Mouse (Mus musculus): Measurements from ENCODE around the gene Gm4131.

Gm4131 gene

DNA sequence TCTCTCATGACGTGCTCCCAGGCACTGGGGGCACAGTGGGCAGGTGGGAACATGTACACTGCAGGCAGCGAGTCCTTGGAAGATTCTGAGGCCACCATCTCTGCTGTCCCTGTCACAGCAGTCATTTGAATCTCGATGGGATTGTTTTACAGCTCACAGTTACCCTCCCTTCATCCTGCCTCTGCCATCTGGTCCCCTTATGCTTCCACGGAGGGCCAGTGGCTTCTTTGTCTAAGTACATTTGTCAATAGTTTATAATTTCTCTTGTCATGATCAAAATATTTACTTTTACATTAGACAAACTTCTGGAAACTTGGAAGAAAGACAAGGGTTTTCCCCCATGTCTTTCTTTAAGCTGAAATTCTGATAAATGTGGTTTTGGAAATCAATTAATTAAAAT, 20.0 kb downstream of the Gm4131 start:
- DNase-seq (ENCODE audit: low spot score) = no peak

DNA sequence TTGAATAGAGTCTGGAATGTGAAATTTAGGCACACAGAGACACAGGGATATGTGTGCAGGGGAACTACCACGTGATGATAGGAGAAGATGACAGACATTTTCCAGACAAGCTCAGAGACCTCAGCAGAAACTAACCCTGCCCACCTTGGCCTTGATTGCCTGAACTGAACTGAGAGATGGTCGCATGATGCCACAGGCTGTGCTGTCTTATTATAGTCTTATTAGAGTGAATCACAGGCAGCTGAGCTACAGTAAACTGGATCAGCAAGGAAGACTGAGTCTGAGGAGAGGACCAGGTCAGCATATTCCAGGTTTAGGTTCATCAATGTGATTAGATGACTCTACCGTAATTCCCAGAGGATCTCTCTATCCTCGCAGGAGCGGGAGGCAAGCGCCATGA, 20.4 kb downstream of the Gm4131 start:
- no peak for DNase-seq (ENCODE audit: low spot score)

DNA sequence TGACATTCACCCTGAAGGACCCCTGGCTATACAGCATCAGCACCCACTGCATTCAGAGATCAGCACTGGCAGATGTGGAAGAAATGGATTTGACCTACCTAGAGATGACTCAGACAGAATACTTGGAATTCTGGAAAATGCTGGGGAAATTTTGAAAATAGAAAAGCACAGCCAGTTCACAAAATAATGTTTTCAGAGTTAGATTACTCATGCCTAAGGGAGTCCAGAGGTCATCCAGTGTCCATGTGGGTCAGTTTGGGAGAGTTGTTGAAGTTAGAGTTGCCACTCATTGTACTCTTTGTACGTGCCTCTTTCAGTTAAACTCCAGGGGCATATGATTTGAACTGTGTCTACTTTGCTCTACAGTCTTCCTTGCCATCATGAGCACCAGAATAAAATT, 25.0 kb downstream of the Gm4131 start:
- DNase-seq (ENCODE audit: low spot score) = no peak

DNA sequence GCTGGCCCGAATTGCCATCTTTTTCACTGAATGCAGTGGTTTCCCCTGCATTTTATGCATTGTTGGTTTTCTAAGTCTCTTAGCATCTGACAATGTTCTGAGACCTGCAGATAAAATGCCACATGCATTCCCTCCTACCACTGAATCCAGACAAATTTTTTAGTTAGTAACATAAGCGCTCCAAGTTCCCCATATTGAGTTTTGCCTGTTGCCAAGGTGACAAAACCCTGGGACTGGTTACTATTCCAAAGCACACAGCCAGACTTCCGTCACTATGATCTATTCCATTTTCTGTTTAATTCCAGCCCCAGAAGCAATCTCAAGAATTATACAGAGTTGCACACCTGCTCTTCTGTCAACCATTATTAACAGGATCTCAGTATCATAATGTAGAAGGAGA, 26.9 kb downstream of the Gm4131 start:
- no peak for DNase-seq (ENCODE audit: low spot score)

- DNase-seq (ENCODE audit: low spot score) = no peak
Measured at GRCm38 (mm10) chr14:62536988-62537387, 29.7 kb downstream of the Gm4131 start.

GRCm38 (mm10) chr14:62536127-62536526, 30.6 kb downstream of the Gm4131 start:
- no peak for DNase-seq (ENCODE audit: low spot score)

- DNase-seq (ENCODE audit: low spot score) = no peak
Measured at GRCm38 (mm10) chr14:62530951-62531350, 35.8 kb downstream of the Gm4131 start.

GRCm38 (mm10) chr14:62512845-62513244, 53.9 kb downstream of the Gm4131 start:
- no peak for DNase-seq (ENCODE audit: low spot score)

- no peak for DNase-seq (ENCODE audit: low spot score)
Measured at GRCm38 (mm10) chr14:62509350-62509749, 57.4 kb downstream of the Gm4131 start.

GRCm38 (mm10) chr14:62506261-62506660, 60.5 kb downstream of the Gm4131 start:
- DNase-seq (ENCODE audit: low spot score) = no peak

DNA sequence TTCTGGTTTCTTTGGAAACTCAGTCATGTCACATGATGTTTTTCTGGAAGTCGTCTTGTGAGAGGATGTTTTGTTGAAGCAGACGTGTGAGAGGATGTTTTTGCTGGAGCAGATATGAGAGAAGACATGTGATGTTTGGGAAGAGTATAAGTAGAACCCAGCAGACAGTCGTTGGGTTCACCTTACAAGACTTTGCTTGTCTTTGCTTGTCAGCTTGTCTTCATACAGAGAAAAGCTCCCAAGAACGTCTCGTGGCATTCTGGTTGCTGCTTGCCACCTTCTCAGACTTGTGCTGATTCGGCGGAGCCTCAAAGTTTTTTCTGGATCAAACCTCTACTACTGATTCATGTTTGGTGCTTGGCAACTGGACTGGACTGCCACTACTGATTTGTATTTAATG, 69.3 kb downstream of the Gm4131 start:
- DNase-seq (ENCODE audit: low spot score) = no peak

DNA sequence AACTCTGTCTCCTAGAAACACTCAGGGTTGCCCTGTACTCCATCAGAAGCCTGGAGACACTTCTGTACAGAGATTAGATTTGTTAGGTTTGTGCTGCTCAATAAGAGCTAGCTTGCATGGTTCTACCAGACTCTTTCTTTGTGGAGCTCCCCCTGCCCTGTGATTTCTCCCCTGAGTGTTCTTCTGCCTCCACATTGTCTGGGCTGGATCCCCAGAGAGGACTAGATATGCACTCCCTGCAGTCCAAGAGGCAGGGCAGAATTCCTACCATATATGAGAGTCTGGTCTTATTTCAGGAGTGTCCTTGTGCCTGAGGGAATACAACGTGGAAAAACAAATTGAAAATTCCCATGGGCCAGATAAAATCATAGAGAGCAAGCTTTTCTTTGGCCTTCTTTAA, 70.2 kb downstream of the Gm4131 start:
- DNase-seq (ENCODE audit: low spot score) = no peak

DNA sequence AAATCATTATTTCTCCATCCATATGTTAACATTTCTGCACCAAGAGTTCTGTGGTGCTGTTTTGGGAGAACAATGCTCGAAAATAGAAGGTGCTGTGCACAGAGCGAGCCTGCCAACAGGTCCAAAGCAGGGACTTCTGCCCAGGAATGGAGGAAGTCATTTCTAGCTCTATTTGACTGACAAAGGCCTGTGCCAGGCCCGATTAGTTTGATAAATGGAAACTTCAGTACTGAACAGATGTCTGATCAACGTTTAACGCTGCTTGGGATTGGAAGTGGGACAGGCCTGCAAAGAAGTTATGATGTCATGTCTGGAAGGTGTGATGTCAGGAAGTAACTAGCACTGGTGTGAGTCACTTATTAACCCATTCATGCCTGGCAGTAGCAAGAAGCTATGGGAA, 73.3 kb downstream of the Gm4131 start:
- no peak for DNase-seq (ENCODE audit: low spot score)

DNA sequence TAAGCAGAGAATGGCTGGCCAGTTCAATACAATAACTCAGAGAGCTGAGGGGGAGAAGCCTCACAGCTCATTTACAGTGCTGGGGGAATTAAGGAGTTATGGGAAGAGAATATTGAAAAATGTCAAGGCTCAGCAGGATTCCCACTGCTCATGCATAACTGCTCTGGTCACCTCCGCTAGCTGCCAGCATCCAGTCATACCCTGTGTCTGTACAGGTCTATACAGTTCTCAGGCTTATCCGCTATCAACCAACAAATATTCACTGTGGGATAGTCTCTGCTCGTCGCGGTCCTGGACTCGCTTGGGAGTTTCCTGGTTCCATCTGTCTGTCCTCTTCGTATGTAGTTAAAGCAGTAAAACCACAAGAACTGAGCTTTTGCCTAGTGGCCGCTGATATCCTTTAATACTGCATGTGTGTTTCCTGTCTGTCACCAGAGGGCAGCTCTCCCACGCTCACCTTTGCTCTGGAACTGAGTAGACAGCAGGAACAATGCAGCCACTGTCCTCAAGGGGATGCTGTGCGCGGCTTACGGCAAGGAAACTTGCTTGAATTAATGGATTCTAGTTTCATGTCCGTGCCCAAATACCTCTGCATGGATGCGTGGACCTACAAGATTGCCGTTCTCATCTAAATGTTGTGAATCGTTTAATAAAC, 74.4 kb downstream of the Gm4131 start:
- peak; percentile 53 for DNase-seq (ENCODE audit: low spot score)

DNA sequence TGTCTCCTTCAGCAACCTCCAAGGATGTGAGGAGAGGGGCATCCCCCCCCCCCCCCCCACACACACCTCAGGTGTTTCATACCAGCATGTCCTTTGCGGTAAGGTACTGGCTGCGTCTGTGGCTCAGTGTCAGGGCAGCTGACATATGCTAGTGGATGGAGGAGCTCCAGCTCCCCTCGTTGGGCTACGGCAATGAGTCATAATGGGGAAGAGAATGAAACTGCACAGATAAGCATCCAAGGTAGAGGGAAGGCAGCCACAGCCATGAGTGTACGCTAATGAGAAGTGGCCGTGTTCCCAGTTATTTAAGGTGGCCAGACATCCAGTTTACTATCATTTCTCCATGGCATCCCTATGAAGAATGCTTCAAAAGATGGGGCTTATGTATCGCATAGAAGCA, 78.5 kb downstream of the Gm4131 start:
- DNase-seq (ENCODE audit: low spot score) = no peak

- no peak for DNase-seq (ENCODE audit: low spot score)
Measured at GRCm38 (mm10) chr14:62481381-62481780, 85.3 kb downstream of the Gm4131 start.

DNA sequence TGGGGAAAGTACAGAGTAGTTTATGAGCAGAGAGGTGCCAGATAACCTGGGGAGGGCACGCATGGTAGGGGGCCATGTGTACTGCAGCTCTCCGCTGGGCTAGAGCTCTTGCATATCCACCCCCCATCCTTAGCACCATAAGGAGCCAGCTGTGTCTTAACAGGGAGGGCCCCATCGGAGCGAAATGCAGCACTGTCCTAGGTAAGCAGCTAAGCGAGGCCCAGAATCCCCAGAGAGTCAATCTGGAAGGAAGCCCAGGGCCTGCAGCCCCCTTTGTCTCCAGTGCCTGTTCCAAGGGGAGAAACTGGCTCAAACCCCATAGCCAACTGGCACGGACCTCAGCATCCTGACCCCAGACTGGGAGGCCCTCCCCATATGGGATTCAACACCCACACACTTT, 87.3 kb downstream of the Gm4131 start:
- no peak for DNase-seq (ENCODE audit: low spot score)

GRCm38 (mm10) chr14:62474481-62474880, 92.2 kb downstream of the Gm4131 start:
- DNase-seq (ENCODE audit: low spot score) = no peak

DNA sequence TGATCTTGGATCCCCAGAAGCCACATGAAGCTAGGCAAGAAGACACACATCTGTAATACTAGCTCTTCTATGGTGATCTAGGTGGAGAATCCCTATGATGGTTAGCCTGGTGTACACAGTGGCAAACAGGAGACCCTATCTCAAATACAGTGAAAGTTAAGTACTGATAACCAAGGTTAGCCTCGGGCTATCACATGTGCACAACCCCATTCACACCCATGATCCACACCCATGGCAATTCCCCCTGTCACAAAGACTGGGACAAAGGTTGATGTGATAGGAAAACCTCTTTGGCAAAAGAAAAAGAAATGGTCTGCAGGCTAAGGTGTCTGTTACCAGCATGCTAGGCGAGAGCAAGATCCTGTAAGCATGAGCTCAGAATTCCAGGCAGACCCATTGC, 94.7 kb downstream of the Gm4131 start:
- no peak for DNase-seq (ENCODE audit: low spot score)

GRCm38 (mm10) chr14:62468753-62469125, 98.0 kb downstream of the Gm4131 start:
- DNase-seq (ENCODE audit: low spot score) = no peak

- no peak for DNase-seq (ENCODE audit: low spot score)
Measured at GRCm38 (mm10) chr14:62468119-62468752, 98.5 kb downstream of the Gm4131 start.

DNA sequence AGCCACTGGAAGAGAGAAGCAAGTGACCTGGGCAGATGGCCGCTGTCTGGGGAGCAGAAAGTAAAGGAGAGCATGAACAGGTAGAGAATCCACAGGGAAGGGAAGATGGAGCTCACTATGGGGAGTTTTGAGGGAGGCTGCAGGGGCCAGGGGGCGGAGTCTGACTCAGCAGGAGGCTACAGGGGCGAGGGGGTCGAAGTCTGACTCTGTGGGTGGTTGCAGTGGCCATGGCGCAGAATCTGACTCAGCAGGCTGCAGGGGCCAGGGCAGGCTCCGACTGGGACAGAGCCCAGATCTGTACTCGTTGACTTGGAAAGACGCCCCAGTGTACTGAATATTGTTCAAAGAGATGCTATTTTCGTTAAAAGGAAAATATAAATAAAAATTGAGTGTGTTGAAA, 101.8 kb downstream of the Gm4131 start:
- peak; percentile 27 for DNase-seq (ENCODE audit: low spot score)

- no peak for DNase-seq (ENCODE audit: low spot score)
Measured at GRCm38 (mm10) chr14:62459541-62459940, 107.2 kb downstream of the Gm4131 start.
